Mouse (Mus musculus) thymus, postnatal 36 days (tissue): ENCODE data around the gene Klhdc3.

ENCODE experiments used
- DNase-seq, 2 experiments: peaks; one replicate each; pipeline ENCODE4 v3.0.0; 2022; ENCODE audit warnings: mixed read lengths in 2 of 2

The Klhdc3 gene

GRCm38 (mm10) chr17:46680760-46681373 is at the start of gene Klhdc3:
TSS of gene Klhdc3 (minus strand) at chr17:46680914.
- peak; percentile 96 to 98 for DNase-seq

GRCm38 (mm10) chr17:46728904-46729318 is 48.2 kb upstream of the Klhdc3 start, which contains the start of gene Gnmt:
TSS of gene Gnmt (minus strand) at chr17:46729168.
- DNase-seq: no peak

- no peak for DNase-seq
Observed at GRCm38 (mm10) chr17:46728496-46728895, 47.8 kb upstream of the Klhdc3 start.

DNA sequence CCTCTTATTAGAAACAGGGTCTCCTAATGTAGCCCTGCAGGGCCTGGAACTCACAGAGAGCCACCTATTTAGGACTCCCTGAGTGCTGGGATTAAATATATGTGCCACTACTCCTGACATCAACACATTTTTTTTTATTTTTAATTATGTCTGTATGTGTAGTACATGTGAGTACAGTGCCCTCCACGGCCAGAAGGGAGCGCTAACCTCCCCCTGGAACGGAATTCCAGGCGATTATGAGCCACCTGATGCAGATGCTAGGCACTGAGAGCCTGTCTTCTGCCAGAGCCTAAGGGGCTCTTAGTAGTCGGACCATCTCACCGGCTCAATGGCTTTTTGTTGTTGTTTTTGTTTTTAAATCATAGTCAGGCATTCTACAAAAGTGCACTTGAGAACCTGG is 47.3 kb upstream of the Klhdc3 start:
- peak; percentile 30 to 35 for DNase-seq

GRCm38 (mm10) chr17:46727271-46727670 is 46.6 kb upstream of the Klhdc3 start:
- no peak for DNase-seq

GRCm38 (mm10) chr17:46725731-46726645 is 45.3 kb upstream of the Klhdc3 start:
- DNase-seq: no peak

DNA sequence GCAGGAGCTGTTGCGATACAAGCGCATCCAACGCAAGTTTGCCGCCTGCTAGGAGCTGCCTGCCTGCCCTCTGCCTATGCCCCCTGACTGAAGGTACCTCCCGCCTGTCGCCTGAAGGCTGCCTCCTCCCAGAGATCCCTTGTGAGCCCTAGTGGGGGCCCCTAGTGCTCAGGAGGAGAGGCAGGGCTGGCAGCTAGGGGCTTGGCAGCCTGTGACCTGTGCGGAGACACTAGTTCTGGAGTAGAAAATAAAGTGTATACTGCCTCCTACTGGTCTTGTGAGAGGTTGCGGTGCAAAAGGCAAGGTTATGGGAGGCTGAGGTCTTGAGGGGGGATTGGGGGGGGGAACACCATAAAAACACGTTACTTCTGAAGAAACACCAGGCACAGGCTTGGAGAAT is 44.6 kb upstream of the Klhdc3 start:
- DNase-seq: peak; percentile 39 to 63

- no peak for DNase-seq
Observed at GRCm38 (mm10) chr17:46724477-46725084, 43.9 kb upstream of the Klhdc3 start.

- DNase-seq: no peak
Observed at GRCm38 (mm10) chr17:46721077-46721476, 40.4 kb upstream of the Klhdc3 start.

DNA sequence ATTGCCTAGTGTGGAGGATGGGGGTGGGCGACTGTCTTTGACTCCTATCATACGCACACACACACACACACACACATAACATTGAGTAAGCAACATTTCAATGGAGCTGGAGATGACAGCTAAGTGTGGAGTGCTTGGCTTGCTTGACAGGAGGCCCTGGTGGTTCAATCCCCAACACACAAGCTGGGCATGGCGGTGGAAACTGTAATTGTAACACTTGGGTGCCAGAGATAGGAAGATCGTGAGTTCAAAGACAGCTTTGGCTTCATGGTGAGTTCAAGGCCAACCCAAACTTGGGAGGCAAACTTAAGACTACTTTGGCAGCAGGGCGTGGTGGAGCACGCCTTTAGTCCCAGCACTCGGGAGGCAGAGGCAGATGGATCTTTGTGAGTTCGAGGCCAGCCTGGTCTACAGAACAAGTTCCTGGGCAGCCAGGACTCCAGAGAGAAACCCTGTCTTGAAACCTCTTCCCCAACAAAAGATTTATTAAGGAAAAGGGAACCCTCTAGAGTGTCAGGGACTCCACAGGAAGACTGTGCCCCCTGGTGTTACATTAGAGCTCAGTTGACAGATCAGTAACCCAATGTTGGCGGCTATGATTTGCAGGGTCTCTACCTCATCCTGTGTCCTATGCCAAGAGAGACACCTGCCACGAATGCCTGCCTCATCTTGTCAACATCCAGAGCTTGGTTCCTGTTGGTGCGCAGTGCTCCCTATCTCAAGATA is 34.2 kb upstream of the Klhdc3 start:
- DNase-seq: no peak

DNA sequence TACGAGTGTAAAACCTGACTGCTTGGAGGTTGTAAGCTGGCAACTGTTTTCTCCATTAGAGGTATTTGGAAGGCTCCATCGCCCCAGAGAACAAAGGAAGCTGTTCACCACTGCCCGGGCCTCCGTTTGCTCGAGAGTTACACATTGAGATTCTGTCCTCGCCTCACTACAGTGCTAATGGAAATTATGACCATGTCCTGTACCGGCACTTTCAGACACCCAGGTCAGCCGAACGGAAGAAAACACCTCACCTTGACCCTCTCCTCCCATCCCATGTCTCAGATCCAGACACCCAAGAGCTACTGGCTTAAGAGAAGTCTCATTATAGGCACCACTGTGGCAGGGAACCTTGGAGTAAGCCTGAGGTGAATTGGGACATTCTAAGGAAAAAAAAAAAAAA is 33.1 kb upstream of the Klhdc3 start:
- no peak for DNase-seq

DNA sequence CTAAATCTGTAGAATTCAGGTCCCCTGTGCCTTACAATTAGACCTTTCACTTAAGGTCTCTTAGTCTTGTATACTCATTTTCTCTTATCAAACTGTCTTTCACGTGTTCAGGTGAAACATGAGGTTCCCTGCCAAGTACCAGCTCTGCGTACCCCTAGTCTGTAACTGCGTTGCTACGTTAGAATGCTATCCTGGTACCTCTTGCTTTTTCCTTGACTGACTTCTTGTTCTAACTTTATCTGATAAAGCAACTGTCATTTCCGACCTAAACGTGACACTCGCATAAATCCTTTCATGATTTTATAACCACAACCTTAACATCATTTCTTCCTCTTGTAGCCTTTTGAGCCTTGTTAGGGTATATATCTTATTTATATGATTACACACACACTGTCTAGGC is 31.7 kb upstream of the Klhdc3 start:
- DNase-seq: no peak

- peak in 1 of 2 experiments; percentile 57 for DNase-seq
Observed at GRCm38 (mm10) chr17:46711612-46712271, 31.0 kb upstream of the Klhdc3 start.

DNA sequence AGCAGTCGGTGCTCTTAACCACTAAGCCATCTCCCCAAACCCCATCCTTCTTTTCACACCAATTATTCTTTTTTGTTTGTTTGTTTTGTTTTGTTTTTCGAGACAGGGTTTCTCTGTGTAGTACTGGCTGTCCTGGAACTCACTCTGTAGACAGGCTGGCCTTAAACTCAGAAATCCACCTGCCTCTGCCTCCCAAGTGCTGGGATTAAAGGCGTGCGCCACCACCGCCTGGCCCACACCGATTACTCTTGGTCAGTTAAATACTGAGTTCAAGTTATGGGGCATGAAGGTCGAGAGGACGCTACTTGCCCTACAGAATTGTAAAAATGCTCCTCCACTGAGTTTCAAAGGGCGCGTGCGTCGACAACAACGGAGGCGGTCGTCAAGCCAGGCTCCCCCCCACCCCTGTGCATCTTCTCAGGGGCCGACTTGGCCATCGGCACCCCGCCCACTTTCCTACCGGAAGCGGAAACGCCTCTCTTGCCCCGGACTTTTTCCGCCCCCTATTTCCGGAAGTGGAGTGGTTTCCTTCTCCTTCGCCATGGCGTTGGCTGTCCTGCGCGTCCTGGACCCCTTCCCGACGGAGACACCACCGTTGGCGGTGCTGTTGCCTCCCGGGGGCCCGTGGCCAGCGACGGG is 30.4 kb upstream of the Klhdc3 start, which contains the start of gene Pex6:
Gene Pex6 (plus strand): TSS at position 505 of the 639 bp plus-strand sequence.
- DNase-seq: peak; percentile 89 to 92

DNA sequence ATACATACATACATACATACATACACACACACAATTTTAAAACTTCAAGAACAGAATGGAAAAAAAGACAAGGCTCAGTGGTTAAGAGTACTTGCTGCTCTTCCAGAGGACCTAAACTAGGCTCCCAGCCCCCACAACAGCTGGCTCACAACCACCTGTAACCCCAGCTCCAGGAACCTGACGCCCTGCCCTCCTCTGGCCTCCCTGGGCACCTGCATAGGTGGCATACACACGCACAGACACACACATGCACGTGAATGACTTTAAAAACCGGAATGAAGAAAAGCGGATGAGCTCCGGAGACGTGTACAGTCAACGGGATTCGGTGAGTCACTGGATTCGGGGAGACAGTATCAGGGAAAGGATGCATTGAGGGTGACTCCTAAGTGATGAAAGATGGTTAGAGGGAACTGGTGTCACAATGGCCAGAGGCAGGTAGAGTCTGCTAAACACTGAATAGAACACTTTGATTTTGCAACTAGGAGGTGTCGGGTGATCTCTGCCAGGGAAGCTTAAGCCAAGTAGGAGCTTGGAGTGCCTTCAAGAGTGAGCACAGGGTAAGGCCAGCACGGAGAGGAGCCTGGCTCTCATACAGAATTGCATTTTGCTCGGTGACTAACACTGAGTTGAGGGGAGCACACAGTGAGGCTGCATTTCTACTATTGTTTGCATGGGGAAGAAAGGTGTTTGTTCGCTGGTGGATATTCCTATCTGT is 25.8 kb upstream of the Klhdc3 start:
- no peak for DNase-seq

- peak; percentile 95 to 97 for DNase-seq
Observed at GRCm38 (mm10) chr17:46704887-46705835, 24.4 kb upstream of the Klhdc3 start, which contains the start of gene Ppp2r5d. TSS of gene Ppp2r5d (minus strand) at chr17:46705111.

DNA sequence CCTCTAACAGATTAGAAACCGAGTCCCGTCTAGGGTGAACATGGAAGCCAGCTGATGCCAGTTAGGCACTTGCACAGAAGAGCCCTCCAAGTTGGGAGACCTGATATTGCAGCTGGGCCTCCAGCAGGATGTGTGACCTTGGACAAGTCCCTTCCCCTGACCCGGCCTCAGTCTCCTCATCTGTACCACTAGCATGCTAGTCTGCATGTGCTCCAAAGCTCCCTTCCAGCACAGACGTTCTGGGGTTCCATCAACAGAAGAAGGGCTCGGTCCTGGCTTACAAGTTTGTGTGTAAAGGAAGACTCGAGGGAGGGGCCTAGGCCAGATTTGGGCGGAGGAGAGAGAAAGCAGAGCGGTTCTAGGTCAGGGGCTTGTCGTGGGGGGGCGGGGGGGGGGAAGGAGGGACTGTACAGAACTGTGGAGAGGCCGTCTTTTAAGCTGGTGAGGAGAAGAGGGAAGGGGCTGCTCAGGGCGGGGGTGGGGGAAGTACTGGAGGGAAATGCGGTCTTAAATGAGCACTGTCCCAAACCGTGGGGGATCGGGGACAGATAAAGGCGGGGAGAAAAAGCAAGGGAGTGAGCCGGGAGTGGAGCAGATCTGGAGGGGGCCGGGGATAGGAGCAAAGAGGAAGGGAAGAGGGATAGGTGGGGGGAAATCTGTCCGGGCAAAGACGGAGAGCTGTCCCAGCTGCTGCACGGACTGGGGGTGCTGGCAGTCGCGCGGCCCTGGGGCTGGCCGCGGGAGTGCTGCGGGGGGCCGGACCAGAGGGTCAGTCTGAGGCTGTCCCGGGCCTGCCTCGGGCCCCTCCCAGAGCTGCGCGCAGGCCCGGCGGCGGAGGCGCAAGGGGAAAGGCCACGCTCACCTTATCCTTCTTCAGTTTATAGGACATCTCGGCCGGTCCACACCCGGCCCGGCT is 23.5 kb upstream of the Klhdc3 start:
- peak; percentile 30 to 45 for DNase-seq

DNA sequence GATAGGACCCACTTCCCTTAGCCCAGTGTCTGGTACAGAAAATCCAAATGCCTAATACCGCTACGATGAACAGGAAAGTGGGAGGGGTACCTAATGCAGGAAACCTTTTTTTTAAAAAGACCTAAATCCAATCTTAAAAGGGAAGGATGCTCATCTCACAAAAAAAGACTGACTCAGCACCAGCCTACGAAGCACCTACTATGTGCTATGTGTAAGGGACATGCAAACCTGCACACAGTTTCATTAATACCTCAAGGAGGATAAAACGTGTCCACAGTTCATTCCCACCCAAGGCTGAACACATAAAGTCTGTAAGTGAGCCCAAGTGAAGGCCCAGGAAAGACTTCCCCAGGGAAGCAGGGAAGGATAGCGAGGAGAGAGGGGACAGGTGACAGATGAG is 21.8 kb upstream of the Klhdc3 start:
- no peak for DNase-seq

- no peak for DNase-seq
Observed at GRCm38 (mm10) chr17:46702100-46702499, 21.4 kb upstream of the Klhdc3 start.
